Mouse (Mus musculus) adipocyte (in vitro differentiated cells): ENCODE data around the gene Hmga1b.
"Not testable (repeated sequence)": the region's sequence is repeated elsewhere in the genome, so short reads cannot be mapped to it uniquely, and the experiment has no call there.

Source experiments
- DNase-seq: peaks from one replicate; pipeline ENCODE4 v3.0.0-alpha.2; 2016; ENCODE audit warnings: low spot score

Hmga1b gene

DNA sequence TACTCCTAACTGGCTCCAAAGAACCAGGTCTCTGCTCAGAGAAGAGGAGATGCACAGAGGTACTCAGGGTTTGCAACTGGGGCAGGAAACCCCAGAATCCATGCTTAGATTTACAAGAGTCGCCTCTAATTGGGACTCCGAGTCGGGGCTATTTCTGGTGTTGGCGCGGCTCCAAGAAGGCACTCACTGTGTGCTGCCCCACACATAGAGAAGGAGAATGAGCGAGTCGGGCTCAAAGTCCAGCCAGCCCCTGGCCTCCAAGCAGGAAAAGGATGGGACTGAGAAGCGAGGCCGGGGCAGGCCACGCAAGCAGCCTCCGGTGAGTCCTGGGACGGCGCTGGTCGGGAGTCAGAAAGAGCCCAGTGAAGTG is at the start of gene Hmga1b:
Hmga1b (plus strand) TSS at position 123 of the 370 bp plus-strand sequence.
- DNase-seq: not testable (repeated sequence)

DNA sequence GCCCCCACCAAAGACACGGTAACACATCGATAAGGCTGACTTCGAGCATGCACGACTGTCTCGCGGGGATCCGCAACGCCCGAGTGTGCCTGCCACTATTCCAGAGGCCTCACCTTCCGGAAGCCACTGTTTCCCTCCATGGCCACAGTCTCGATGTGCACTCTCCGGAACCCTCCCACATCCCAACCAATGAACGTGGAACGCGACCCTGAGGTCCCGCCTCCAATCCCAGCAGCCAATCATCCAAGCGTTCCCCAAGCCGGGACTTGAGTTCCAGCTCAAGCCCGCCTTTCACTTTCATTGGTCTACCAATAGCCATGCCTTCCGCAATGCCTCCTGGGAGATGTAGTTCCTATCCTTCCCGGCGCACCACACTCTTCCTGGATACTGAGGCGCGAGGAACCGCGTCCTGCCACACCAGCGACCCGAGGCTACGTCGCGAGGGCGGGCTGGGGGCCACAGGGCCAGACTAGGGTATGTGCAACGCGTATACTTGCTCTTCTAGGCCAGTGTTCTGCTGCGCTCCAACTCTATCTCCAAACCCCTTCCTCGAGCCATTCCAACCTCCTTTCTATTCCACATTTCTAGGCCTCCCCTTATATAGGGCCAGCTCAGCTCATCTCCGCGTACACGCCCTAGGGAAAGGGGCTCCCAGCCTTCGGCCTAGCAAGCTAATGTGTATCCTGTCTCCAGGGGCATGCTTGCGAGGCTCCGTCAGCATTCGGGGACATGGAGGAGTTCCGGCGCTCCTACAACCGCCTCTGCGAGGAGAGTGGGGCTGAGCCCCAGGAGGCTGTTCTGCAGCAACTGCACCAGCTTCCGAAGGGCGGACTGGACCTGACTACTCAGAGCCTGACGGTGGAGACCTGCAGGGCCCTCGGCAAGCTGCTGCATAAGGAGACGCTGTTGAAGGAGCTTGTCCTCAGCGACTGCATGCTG is 48.7 kb upstream of the Hmga1b start, which contains the start of the genes Cenpx and Lrrc45:
Cenpx (minus strand) TSS at position 159 of the 939 bp plus-strand sequence.
Lrrc45 (plus strand) TSS at position 346 of the 939 bp plus-strand sequence.
- peak; percentile 99 for DNase-seq

- DNase-seq: no peak
Measured at GRCm38 (mm10) chr11:120714546-120714945, 48.0 kb upstream of the Hmga1b start.

GRCm38 (mm10) chr11:120715131-120715530 is 47.5 kb upstream of the Hmga1b start:
- no peak for DNase-seq

DNA sequence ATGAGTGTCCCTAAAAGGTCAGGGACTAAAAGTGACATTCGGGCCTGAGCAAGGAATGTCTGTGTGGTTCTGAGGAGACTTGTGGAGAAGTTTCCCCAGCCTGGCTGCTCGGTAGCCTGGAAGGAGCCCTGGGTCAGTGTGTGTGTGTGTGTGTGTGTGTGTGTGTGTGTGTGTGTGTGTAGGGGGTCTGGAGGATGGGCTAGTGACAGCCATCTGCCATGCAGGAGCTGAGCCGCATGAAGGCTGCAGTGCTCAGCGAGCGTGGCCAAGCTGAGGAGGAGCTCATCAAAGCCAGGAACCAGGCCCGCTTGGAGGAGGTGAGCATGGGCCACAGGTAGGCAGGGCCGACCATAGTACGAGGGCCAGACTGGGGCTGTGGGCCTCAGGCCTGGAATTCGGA is 43.4 kb upstream of the Hmga1b start:
- no peak for DNase-seq

DNA sequence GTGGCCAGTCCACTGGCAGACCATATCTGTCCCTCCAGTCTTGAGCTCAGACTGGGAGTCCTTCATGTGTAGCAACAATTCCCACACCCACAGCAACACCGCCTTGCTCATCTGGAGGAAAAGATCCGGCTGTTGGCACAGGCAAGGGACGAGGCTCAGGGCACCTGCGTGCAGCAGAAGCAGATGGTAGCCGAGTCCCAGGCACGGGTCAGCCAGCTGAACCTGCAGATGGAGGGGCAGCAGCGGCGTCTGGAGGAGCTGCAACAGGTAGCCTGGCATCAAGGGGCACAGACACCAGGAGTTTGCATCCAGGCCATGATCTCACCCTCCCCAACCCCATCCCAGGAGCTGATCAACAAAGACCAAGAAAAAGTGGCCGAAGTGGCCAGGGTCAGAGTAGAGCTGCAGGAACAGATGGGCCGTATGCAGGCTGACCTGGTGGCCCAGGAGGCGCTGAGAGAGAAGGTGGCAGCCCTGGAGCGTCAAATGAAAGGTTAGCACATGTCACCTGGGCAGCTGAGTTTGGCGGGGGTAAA is 42.7 kb upstream of the Hmga1b start:
- no peak for DNase-seq

- DNase-seq: peak; percentile 77
Measured at GRCm38 (mm10) chr11:120720450-120720849, 42.1 kb upstream of the Hmga1b start.

DNA sequence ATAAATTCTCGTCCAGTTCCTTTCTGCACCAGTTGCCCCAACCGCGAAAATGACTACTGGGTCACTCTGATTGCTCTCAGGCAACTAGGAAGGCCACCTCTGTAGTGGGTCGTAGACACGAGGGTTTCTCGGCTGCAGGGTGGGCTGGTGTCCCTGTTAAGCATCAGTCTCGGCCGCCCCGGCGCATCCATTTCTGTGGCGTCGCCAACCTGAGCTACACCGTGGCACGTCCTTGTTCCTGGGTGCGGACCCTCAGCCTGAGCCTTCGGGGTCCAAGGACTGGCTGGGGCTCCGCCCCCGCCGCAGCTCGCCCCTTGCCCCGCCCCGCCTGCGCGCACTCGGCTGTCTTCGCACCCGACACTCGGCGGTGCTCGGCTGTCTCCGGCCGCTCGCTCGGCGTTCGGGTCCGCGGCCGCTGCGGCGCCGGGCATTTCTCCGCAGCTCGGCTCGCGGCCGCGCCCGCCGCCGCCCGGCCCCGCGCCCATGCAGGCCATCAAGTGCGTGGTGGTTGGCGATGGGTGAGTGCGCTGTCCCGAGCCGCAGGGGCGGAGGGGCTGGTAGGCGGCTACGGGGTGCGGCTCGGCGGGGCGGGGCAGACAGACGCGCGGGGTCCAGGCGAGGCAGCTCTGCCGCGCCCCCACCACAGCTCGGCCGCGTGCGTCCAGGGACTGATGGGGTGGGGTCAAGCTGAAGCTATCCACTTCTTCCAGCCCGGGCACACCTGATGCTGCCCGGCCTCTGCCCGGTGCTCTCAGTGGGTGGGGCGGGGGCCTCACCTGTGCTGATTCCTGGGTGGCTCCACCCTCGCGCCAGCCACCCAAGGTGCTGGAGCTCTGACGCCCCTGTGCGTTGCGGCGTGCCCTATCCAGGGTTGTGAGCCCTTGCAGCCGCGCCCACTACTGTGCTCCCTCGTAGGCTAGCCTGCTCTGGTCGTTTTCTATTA is 41.2 kb upstream of the Hmga1b start, which contains the start of gene Rac3:
Rac3 (plus strand) TSS at position 347 of the 943 bp plus-strand sequence.
- no peak for DNase-seq

DNA sequence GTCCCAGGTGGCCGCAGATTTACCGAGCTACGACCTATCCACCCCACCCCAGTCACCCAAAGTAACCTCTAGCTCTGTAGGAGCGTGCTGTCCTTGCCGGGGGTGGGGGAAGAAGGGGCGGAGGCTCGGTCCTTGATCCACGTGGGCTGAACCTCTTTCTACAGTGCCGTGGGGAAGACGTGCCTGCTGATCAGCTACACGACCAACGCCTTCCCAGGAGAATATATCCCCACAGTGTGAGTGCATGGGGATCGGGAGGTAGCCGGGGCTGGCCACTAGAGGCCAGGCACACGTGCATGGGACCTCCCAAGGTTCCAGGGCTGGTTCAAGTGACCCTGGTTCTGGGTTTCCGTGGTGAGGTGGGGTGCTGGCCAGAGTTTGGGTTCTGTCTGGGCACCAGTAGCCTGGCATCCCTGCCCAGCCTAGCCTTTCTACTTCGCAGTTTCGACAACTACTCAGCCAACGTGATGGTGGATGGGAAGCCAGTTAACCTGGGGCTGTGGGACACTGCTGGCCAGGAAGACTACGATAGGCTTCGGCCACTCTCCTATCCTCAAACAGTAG is 40.4 kb upstream of the Hmga1b start:
- no peak for DNase-seq

DNA sequence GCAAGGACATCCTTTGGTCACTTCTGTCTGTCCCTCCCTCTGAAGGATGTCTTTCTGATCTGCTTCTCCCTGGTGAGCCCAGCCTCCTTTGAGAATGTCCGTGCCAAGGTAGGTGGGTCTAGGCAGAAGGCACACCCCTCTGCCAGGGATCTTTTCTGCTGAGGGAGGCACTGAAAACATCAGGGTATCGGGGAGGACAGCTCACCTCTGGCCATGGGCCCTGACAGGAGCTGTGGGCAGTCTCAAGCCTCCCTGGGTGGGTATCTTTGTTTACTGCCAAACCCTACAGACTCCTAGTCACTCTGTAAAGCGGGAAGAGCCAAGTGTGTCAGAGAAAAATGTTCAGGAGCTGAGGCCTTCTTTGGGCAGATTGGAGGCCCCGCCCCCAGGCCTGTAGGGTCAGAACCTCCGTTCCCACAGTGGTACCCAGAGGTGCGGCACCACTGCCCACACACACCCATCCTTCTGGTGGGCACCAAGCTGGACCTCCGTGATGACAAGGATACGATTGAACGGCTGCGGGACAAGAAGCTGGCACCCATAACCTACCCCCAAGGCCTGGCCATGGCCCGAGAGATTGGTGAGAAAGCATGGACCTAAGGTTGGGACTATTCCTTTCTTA is 39.7 kb upstream of the Hmga1b start:
- DNase-seq: peak; percentile 58

GRCm38 (mm10) chr11:120723509-120723908 is 39.1 kb upstream of the Hmga1b start:
- no peak for DNase-seq

GRCm38 (mm10) chr11:120726243-120727168 is 36.1 kb upstream of the Hmga1b start:
- no peak for DNase-seq

- peak; percentile 98 for DNase-seq
Measured at GRCm38 (mm10) chr11:120727169-120727527, 35.4 kb upstream of the Hmga1b start, which contains the start of gene Dcxr. TSS of gene Dcxr (minus strand) at chr11:120727281.

DNA sequence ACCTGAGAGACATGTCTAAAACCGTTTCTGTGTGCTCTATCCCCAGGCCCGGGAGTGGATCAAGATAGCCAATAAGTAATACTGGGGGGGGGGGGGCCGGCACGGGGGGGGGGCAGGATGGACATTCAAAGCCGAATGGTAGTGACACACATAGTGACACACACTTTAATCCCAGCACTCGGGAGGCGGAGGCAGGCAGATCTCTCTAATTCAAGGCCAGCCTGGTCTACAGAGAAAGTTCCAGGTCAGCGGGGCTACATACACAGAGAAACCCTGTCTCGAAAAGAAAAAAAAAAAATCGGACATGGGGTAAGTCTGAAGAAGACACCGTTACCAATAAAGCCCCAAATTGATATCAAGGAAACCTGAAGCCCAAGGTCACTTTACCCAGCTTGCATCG is 35.0 kb upstream of the Hmga1b start:
- DNase-seq: no peak

DNA sequence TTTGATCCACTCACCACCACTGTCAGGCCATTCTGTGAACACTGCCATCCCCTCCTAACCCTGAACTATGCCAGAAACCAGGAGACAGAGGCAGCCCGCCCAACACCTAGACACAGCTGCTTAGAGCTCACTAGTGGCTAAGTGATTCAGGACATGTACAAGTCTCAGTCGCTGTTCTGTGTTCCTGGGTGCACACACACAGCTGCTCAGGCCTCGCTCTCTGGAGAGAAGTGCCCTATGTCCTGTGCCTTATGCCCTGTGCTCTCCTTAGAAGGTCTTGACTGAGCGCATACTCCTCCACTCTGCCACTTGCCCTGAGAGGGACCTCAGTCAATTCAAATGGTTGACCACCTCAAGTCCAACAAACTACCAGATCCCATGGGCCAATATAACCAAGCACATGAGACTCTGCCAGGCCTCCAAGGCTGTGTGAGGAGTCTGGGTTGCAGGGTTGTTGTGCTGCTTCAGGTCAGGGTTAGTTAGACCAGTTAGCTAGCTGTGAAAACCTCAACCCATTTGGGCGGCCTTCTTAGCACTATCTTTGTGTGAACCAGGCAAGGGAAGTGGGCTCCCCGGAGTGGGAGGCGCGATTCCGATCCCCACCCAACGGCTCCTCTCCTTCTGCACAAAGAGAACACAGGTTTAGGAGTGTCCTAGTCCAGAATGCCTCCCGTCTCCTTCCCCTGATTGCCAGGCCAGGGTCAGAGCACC is 33.9 kb upstream of the Hmga1b start:
- no peak for DNase-seq

- DNase-seq: not testable (repeated sequence)
Measured at GRCm38 (mm10) chr11:120729432-120730050, 33.1 kb upstream of the Hmga1b start.

GRCm38 (mm10) chr11:120730331-120730870 is 32.2 kb upstream of the Hmga1b start:
- DNase-seq: no peak

GRCm38 (mm10) chr11:120731395-120731794 is 31.2 kb upstream of the Hmga1b start:
- DNase-seq: no peak
